Mouse (Mus musculus) monocyte, adult 59 days (primary cell): ENCODE measurements around the gene Csdc2. TPM values are rescaled to one million over a fixed set of nuclear protein-coding genes. Genes with fewer than 3 reads are reported as not detected.

Experiments
- total RNA-seq, 2 experiments: library from RNA; stranded (reverse); gene quantifications; one replicate each; pipeline ENCODE4 v1.2.4; 2023

Csdc2 gene
- not detected for total RNA-seq

GRCm38 (mm10) chr15:81936679-81937078 lies at the start of gene Csdc2:
Gene Csdc2 (plus strand): TSS chr15:81936759.

GRCm38 (mm10) chr15:81925760-81926445 lies 10.7 kb upstream of the Csdc2 start, which contains the start of gene Polr3h:
Gene Polr3h (minus strand): TSS chr15:81926240.

GRCm38 (mm10) chr15:81960171-81961077 lies 23.9 kb downstream of the Csdc2 start, which contains the start of gene Pmm1:
Gene Pmm1 (minus strand): TSS chr15:81960930.

GRCm38 (mm10) chr15:81980321-81980720 lies 43.8 kb downstream of the Csdc2 start, which contains the start of gene 1700029P11Rik:
Gene 1700029P11Rik (plus strand): TSS chr15:81980540.

GRCm38 (mm10) chr15:81987646-81988045 lies 51.1 kb downstream of the Csdc2 start, which contains the start of gene Xrcc6:
Gene Xrcc6 (plus strand): TSS chr15:81987835.

Other genes with a start within 250 kb of the Csdc2 start
- not detected for gene Chadl, start 239.5 kb upstream of the Csdc2 start, total RNA-seq
- gene Zc3h7b, start 191.7 kb upstream of the Csdc2 start, total RNA-seq: 10 to 100 TPM; 13.9 to 15.0 TPM
- 10 to 100 TPM; 32.4 to 33.7 TPM for gene Rangap1, start 191.2 kb upstream of the Csdc2 start, total RNA-seq
- 10 to 100 TPM; 21.3 to 29.3 TPM for gene Tef, start 134.3 kb upstream of the Csdc2 start, total RNA-seq
- 10 to 100 TPM; 77.5 to 90.4 TPM for gene Tob2, start 78.0 kb upstream of the Csdc2 start, total RNA-seq
- gene Phf5a, start 64.8 kb upstream of the Csdc2 start, total RNA-seq: 10 to 100 TPM; 41.4 to 47.2 TPM
- gene Aco2, start 64.5 kb upstream of the Csdc2 start, total RNA-seq: 100 to 1,000 TPM; 113 to 117 TPM
- 1 to 10 TPM; 5.0 to 8.0 TPM for gene Polr3h, start 10.5 kb upstream of the Csdc2 start, total RNA-seq
- 10 to 100 TPM; 37.6 to 45.7 TPM for gene Pmm1, start 24.2 kb downstream of the Csdc2 start, total RNA-seq
- not detected for gene 1700029P11Rik, start 43.8 kb downstream of the Csdc2 start, total RNA-seq
- 10 to 100 TPM; 15.2 to 17.3 TPM for gene Xrcc6, start 51.1 kb downstream of the Csdc2 start, total RNA-seq
- 10 to 100 TPM; 21.4 to 23.3 TPM for gene Desi1, start 97.1 kb downstream of the Csdc2 start, total RNA-seq
- 10 to 100 TPM; 57.6 to 72.4 TPM for gene Snu13, start 110.8 kb downstream of the Csdc2 start, total RNA-seq
- gene 4930407I10Rik, start 122.4 kb downstream of the Csdc2 start, total RNA-seq: not detected
- not detected for gene Mei1, start 133.2 kb downstream of the Csdc2 start, total RNA-seq
- 10 to 100 TPM; 29.5 to 50.0 TPM for gene Ccdc134, start 191.2 kb downstream of the Csdc2 start, total RNA-seq
- 100 to 1,000 TPM; 136 to 148 TPM for gene Srebf2, start 210.4 kb downstream of the Csdc2 start, total RNA-seq